Mouse (Mus musculus) neural tube, embryonic 10.5 days (tissue): ENCODE data around the gene Calca.
A peak's percentile ranks its signal among the peaks of the same experiment; 100 is the strongest.
"Not testable (repeated sequence)": the region's sequence is repeated elsewhere in the genome, so short reads cannot be mapped to it uniquely, and the experiment has no call there.

Experiments
- DNase-seq: peaks from one replicate; pipeline ENCODE4 v3.0.0-alpha.2; 2017; ENCODE audit warnings: low spot score; ENCODE audit errors: extremely low spot score

Gene Calca

GRCm38 (mm10) chr7:114636102-114636501, at the start of gene Calca:
TSS of gene Calca (minus strand) at chr7:114636357.
- no peak for DNase-seq

DNA sequence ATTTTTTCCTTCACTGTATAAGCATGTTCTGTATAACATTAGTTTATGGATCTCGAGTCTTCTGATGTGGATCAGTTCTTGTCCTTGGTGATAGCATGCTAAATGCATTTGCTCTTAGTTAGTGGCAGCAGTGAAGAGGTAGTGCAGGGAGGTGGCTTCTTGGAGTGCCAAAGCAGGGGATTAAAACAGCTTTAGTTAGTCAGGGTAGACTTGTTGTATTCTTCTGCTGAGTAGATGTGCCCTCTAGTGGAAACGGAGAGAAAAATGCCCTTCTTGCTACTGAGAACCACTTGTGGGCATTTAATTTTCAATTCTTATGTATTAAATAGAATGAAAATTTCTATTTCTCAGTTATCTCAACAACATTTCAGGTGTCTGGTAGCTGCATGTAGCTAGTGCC, 36.5 kb upstream of the Calca start:
- DNase-seq: no peak

DNA sequence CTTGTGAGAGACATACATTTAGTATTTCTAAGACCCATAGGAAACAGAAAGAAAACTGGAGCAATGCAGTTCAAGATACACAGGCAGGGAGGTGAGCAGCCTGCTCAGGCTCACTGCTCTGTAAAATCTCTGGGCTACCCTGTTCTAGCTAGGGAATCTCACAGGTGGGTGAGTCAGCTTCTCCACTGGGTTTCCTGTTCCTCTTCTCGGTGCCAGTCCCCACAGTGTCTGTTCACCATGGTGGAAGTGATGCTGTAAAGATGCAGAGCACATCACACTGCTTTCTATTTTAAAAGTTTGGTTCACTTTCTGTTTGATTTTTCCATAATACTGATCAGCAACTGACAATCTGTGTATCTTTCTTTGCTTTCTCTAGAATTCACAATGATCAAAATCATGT, 35.2 kb upstream of the Calca start:
- DNase-seq: no peak

DNA sequence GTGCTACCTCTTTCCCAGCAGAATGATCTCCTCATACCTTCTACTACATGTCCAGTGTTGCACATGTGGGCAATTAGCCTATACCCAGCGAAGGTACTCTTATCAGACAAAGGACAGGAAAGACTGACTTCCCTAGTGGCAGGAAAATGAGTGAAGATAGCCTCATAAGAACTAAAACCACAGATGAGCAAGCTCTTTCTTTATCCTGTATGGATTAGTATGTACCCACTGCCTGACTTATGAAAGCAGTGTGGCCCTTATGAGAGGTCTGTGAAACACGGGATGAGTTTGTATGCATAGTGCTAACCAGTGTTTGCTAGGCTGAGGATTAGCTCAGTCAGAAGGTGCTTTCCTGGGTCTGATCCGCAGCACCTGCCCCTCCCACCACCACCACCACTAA, 13.6 kb upstream of the Calca start:
- no peak for DNase-seq

DNA sequence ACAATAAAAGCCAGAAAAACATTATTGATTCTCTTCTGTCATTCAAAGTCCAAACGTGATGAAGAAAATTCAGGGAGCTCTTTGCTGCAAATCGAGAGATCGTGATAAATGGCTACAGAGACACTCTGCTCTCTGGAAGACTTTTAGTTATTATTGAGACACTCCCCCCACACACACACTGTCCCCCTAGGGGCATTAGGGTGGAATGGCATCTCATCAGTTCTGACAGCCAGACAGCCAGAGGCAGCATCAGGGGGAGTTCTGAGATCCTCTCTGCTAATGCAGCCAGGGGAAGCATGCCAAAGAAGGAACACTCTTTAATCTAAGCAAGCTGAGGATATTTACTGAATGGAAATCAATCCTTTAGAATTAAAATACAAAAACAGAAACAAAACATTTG, 12.6 kb upstream of the Calca start:
- DNase-seq: no peak

DNA sequence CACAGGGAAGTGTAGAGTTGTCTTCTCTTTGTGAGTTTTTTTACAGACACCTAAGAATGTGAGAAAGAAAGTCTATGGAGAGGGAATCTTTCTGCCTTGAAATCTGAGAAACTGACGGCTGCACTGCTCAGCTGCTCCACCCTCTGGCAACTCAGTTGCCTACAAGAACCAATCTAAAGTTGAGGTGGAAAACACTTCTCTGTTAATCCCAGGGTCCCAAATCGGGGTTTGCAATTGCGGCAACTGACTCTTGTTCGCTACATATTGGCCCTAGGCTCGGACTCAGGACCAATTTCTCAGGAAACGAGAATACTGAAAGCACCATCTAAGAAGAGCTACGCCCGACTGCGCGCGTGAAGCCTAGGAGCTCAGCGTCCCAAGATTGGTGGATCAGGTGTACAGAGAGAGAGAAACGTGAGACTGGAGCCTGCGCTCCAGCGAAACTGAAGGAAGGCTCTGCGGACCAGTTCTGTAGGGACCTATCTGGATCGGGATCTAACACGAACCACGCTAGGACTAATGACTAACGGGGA, 522 bp downstream of the Calca start:
- DNase-seq: peak; percentile 52

GRCm38 (mm10) chr7:114634386-114634785, 1.8 kb downstream of the Calca start:
- DNase-seq: no peak

- no peak for DNase-seq
Measured at GRCm38 (mm10) chr7:114625966-114626365, 10.2 kb downstream of the Calca start.

GRCm38 (mm10) chr7:114616759-114617158, 19.4 kb downstream of the Calca start:
- DNase-seq: no peak

DNA sequence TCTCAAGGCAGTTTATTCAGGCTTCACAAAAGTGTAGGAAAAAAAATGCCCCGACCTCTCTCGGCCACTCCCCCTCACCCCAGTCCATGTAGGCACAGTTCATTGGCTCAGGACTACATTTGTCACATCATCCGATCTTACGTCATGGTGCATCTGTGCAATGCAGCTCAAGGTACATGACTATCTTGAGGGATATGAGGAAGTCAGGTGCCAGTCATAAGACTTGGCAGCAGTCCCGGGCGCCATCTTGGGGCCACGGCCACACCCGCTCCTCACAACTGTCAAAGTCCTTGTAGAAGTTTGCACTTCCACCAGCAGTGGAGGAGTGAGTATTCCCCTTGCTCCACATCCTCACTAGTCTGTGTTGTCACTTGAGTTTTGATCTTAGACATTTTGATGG, 41.8 kb downstream of the Calca start:
- not testable (repeated sequence) for DNase-seq

DNA sequence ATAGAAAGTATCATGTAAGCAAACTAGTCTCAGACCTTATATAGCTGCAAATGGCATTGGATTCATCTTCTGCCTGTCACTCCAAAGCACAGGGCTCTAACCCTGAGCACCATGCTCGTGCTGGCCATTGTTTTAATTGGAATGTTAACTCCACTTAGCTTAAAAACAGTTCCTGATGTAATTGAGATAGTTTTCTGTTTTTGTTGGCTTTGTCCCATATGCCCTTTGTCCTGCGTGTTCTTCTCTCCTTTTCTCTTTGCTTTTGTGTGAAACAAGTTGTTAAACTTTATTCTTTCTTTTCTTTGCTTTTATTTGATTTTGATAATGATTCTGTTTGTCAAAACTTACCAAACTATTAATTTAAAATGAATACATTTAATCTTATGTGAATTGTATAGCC, 53.7 kb downstream of the Calca start:
- no peak for DNase-seq
